Mouse (Mus musculus) T-helper 17 cell (primary cell): ENCODE data around the gene Limd2.
"Not testable (repeated sequence)": the region's sequence is repeated elsewhere in the genome, so short reads cannot be mapped to it uniquely, and the experiment has no call there.

Source experiments
- in situ Hi-C, 2 experiments: fragments of 300-600 bp; cut with MboI, MseI; formaldehyde crosslinking; loops; 1 replicate in 1 of 2; 2 replicates in 1 of 2; pipeline ENCODE4 v1.15.1; 2025; ENCODE audit warnings: high pct_unique_total_duplicates in 2 of 2

Gene Limd2

DNA sequence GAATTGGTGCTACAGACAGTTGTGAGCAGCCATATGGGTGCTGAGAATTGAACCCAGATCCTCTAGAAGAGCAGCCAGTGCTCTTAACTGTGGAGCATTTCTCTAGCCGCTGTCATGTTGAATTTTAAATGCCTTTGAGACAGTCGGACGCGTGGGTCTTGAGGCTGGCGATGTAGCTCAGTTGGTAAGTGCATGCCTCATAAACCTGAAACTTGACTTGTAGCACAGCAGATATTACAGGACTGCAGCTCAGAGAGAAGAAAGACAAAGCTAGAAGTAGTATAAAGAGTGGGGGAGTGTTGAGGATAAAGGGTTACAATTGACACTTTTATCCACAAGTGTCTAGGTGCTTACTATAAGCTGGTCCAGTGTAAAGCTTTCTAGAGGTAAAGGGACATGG is 28.1 kb downstream of the Limd2 start:
- in situ Hi-C loops: no loop called here

GRCm38 (mm10) chr11:106129477-106129876 is 31.2 kb downstream of the Limd2 start:
- in situ Hi-C loops: no loop called here

GRCm38 (mm10) chr11:106126727-106127373 is 33.8 kb downstream of the Limd2 start:
- in situ Hi-C loops: not testable (repeated sequence)

- in situ Hi-C loops: no loop called here
These were observed 34.8 kb downstream of the Limd2 start for GRCm38 (mm10) chr11:106125827-106126226.

DNA sequence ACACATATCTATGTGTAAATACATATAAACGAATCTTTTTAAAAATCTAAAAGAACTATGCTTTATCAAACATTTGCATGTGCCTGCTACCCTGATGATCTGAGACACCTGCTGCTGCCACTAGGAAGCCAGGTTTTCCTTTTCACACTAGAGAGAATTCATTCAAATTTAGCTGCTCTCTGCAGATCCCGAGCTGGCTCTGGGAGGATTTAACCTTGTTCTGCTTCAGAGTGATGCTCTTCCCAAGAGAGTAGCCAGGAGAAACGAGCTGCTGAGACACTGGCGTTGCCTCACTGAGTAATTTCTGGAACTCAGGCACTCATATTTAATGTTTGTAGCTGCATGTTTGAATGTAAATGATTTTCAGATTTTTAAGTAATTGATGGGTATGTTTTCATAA is 35.9 kb downstream of the Limd2 start:
- in situ Hi-C loops: no loop called here

DNA sequence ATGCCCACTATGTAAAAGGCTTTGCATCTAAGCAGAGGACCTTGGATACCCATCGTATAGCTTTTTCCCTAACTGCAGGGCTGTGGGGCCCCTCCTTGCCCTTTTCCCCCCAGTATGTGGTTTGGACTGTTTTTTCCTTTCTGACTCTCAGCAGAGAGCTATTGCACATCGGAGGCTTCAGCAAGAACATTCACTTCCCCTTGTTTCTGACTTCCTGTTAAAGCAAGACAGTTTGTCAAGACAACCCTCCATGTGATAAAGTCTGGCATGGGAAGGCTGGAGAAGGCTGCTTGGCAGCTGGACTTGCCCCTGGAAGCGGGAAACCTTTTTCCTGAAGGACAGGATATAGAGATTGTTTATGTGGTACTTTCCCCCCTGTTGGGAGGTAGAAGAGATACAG is 37.9 kb downstream of the Limd2 start:
- in situ Hi-C loops: no loop called here

- in situ Hi-C loops: no loop called here
These were observed 38.4 kb downstream of the Limd2 start for GRCm38 (mm10) chr11:106122221-106122620.

DNA sequence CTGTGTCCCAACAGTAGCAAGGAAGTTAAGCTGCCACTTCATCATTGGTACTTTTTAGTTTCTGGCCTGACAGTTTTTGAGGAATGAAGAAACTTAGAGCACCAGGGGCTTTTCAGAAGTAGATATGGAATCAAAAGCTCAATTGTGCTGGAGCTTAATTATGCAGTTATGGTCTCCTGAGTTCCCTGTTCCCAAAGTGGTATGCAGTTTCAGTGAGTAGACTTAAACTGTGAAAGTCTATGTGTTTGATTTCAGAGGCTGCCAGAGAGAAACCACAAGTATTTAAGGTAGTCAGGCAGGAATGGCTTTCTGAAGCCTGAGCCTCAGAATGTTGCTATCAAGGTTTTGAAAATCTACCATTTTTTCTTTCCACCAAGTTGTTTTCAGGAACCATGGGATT is 49.0 kb downstream of the Limd2 start:
- in situ Hi-C loops: loop anchor here in 1 of 2 experiments (10.0 kb wide), 1 partner anchor 1377 kb away; no protein-coding TSS in a partner anchor
